Mouse (Mus musculus) heart, adult 11 months (tissue): ENCODE measurements around the gene Pde1c.

Experiments used
- DNase-seq: peaks from one replicate; pipeline ENCODE4 v3.0.0; 2022

Gene Pde1c

DNA sequence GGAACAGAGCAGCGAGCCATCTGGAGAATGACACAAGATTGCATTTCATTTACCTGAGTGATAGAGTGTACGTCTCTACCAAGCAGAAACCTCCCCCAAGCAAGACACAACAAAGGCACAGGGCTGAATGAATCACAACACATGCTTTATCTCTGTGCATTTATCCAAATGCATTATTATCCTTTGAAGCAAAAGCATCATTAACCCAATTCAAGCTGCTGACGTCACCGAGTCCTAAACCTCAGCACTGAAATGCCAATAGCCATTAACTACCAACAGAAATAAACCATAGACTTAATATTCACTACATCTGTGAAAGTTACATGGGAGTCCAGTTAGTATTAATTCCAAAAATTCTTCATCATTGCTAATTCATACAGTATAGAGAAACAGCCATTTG, 127.4 kb downstream of the Pde1c start:
- DNase-seq, result no peak

DNA sequence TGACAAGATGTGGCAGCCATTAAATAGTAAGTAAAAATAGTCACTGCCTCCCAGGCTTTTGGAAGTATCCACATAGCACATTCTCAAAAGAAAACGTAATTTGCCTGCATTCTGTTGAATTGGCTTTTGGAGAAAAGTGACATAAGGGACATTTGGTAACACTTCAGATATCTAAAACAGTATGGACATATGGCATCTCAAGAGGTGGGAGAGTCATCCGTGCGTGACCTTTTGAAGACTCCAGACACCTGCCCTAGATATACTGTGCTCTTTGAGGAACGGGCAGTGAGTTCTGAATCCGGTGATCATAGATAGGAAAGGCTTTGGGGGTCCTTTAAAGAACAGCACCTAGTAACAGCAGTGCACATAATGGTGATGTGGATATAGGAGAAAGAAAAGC, 143.1 kb downstream of the Pde1c start:
- no peak for DNase-seq

DNA sequence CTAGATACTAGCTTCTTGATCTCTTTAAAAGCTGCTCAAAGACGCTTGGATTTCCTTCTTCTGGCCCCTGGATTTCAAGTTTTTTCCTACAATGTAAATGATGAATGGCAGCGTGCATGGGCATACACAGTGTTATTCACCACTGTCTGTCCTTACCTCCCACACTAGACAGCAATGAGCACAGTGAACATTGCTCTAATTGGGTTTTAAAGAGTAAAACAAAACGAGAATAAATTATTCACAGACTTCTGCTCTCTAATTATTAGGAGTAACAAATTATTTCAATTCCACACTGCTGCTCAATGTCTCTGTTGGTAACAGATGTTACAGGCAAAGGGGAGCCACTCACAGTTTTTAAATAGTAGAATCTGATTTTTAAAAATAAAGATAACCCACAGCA, 146.0 kb downstream of the Pde1c start:
- no peak for DNase-seq

- peak; percentile 41 for DNase-seq
Measured at GRCm38 (mm10) chr6:56416191-56416590, 152.7 kb downstream of the Pde1c start.

GRCm38 (mm10) chr6:56389178-56389577, 179.7 kb downstream of the Pde1c start:
- peak; percentile 61 for DNase-seq

GRCm38 (mm10) chr6:56376359-56376758, 192.5 kb downstream of the Pde1c start:
- peak; percentile 60 for DNase-seq

GRCm38 (mm10) chr6:56374180-56374579, 194.7 kb downstream of the Pde1c start:
- peak; percentile 86 for DNase-seq

DNA sequence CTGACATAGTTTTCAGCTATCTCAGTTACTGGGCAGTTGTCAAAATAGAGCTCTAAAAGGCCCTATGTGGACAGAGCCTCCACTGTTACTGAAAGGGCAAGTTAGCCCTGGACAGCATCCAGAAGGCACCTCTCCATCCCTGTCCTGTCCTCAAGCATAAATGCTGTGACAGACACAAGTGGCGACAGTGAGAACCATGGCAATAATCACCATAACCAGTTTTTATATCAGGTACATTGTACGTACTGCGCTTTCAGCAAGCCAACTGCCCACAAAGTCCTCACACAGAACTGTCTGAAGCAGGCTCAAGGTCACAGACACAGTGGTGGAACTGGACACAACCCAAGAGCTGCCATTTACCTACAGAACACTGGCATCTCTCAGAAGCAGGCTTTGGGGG, 195.2 kb downstream of the Pde1c start:
- peak; percentile 95 for DNase-seq

DNA sequence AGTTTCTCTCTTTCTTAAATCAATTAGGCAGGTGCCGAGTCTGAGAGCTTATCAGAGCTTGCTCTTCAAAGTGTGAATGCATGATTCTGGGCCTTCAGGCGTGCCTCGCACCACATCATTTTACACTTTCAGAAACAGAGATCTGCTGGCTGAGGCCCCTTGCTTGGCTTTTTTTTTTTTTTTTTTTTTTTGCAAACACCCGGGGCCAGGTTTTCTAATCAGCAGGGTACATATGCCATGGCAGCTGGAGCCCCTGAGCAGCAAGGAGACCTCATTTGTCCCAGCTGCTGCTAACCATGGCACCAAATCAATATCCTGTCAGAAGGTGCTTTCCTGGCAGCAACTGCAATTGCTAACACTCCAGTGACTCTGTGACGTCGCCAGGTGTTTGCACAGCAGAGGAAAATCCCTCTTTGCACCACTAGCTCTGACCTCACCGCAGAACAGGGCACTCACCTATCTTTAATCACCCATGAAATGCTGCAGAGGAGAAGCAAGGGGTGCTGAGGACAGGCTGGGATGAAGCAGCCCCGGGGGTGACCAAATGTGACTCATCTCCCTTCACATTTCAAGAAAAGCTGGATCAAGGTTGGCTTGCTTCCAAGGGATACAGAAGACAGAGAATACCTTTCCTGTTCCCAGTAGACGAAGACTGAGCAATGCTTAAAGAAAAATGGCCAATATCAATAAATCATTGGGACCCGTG, 195.7 kb downstream of the Pde1c start:
- DNase-seq, result peak; percentile 87

- no peak for DNase-seq
Measured at GRCm38 (mm10) chr6:56369462-56369861, 199.4 kb downstream of the Pde1c start.

GRCm38 (mm10) chr6:56368116-56368515, 200.8 kb downstream of the Pde1c start:
- DNase-seq, result no peak

DNA sequence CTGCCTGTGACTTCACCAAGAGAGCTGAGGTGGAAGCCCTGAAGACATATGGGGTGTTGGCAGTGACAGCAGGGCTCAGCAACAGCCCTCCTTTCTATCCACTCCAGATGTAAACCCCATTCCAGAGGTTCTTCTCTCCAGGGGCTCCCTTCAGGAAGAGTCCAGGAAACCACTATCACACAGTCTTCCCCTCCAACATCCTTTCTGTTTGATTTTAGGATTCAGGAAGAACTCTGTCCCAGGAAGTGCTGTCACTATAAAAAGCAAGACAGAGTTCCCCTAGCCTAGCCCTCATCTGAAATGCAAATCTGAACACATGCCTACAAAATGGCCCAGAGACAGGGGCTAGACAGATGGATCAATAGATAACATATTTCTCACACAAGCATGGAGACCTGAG, 201.6 kb downstream of the Pde1c start:
- no peak for DNase-seq

- DNase-seq, result peak; percentile 86
Measured at GRCm38 (mm10) chr6:56362650-56363049, 206.3 kb downstream of the Pde1c start.

DNA sequence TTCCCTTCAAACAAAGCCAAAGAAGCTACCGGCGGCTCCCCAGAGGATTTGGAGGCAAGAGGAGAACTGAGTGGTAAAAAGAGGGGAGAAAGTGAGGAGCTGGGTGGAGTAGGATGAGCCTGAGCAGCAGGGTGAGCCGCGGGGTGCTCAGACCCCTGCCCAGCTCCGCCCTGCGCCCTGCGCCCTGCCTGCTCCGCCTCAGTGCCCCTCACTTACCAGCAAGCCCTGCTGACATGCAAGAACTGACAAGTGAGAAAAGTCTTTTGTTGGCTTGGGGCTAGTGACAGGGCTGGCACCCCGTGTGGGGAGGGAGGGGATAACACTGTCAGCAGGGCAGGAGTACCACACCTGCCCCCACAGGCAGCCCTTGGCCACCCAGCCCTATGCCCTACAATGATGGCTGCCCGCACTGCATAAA, 206.8 kb downstream of the Pde1c start:
- peak; percentile 96 for DNase-seq

GRCm38 (mm10) chr6:56361348-56362127, 207.4 kb downstream of the Pde1c start:
- DNase-seq, result peak; percentile 92

- no peak for DNase-seq
Measured at GRCm38 (mm10) chr6:56360086-56360485, 208.8 kb downstream of the Pde1c start.

- DNase-seq, result peak; percentile 94
Measured at GRCm38 (mm10) chr6:56359126-56359525, 209.8 kb downstream of the Pde1c start.

- no peak for DNase-seq
Measured at GRCm38 (mm10) chr6:56347207-56347606, 221.7 kb downstream of the Pde1c start.

- no peak for DNase-seq
Measured at GRCm38 (mm10) chr6:56345082-56345481, 223.8 kb downstream of the Pde1c start.

DNA sequence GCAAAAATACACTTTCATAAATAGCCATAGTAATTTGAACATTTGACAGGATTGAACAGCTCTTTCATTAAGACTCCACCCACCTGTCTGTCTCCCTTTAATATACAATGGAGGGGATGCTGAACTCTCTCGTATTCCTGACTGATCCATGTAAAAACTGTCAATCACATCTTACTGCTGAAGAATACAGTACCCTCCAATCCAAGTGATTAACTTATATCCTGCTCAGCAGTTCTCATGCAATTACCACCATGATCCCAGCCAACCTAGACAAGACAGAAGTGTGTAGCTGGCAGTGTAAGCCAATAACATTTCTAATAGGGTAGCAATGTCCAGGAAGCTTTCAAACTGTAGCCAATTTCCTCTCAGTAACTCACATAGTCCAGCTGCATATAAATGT, 226.9 kb downstream of the Pde1c start:
- DNase-seq, result no peak

GRCm38 (mm10) chr6:56335811-56336446, 233.0 kb downstream of the Pde1c start:
- no peak for DNase-seq

- no peak for DNase-seq
Measured at GRCm38 (mm10) chr6:56332149-56332548, 236.8 kb downstream of the Pde1c start.

- DNase-seq, result no peak
Measured at GRCm38 (mm10) chr6:56331432-56331831, 237.5 kb downstream of the Pde1c start.

- no peak for DNase-seq
Measured at GRCm38 (mm10) chr6:56328103-56328502, 240.8 kb downstream of the Pde1c start.
